Mouse (Mus musculus) heart, postnatal 36 days (tissue): ENCODE data around the gene Olfr1326-ps1. TPM values are rescaled to one million over a fixed set of nuclear protein-coding genes. Genes with fewer than 3 reads are reported as not detected.

Experiments
- DNase-seq, 2 experiments: peaks; one replicate each; pipeline ENCODE4 v3.0.0; 2021 to 2022
- intact Hi-C: fragments of 180-260 bp; cut with DNase I; formaldehyde crosslinking; loops from one replicate; pipeline ENCODE4 v1.15.1; 2025
- total RNA-seq, 2 experiments: library from RNA; stranded (reverse); gene quantifications; 2 replicates each; pipeline ENCODE4 v1.2.3; 2021

Olfr1326-ps1 gene
- not detected for total RNA-seq

- intact Hi-C loops = no loop called here
- no peak for DNase-seq
Observed at GRCm38 (mm10) chrX:74574788-74575187, at the start of gene Olfr1326-ps1. Olfr1326-ps1 (minus strand) TSS chrX:74574888.

GRCm38 (mm10) chrX:74592379-74592778 is 17.7 kb upstream of the Olfr1326-ps1 start, which contains the start of gene Olfr1325:
Olfr1325 (plus strand) TSS chrX:74592679.
- no peak for DNase-seq
- intact Hi-C loops = no loop called here

Other genes starting within 250 kb of the Olfr1326-ps1 start
- gene Plxna3, start 245.8 kb downstream of the Olfr1326-ps1 start, total RNA-seq = 1 to 10 TPM in 1 of 2 experiments, under 1 TPM in 1; 0.87 to 1.6 TPM
- 10 to 100 TPM; 28.3 to 28.8 TPM for gene Lage3, start 221.3 kb downstream of the Olfr1326-ps1 start, total RNA-seq
- gene Ubl4a, start 201.7 kb downstream of the Olfr1326-ps1 start, total RNA-seq = 10 to 100 TPM; 67.7 to 70.3 TPM
- 1 to 10 TPM; 4.9 to 5.7 TPM for gene Slc10a3, start 201.5 kb downstream of the Olfr1326-ps1 start, total RNA-seq
- 10 to 100 TPM; 18.6 to 18.8 TPM for gene Fam3a, start 181.6 kb downstream of the Olfr1326-ps1 start, total RNA-seq
- gene Ikbkg, start 181.6 kb downstream of the Olfr1326-ps1 start, total RNA-seq = 10 to 100 TPM; 45.8 to 46.1 TPM
- gene G6pdx, start 145.7 kb downstream of the Olfr1326-ps1 start, total RNA-seq = 1 to 10 TPM; 6.8 to 7.1 TPM
- not detected for gene Gm6880, start 93.5 kb downstream of the Olfr1326-ps1 start, total RNA-seq
- not detected for gene Olfr1325, start 17.8 kb upstream of the Olfr1326-ps1 start, total RNA-seq
- gene Gm5640, start 70.7 kb upstream of the Olfr1326-ps1 start, total RNA-seq = under 1 TPM; 0.24 to 0.33 TPM
- gene Gm6890, start 166.0 kb upstream of the Olfr1326-ps1 start, total RNA-seq = not detected